Mouse (Mus musculus) gastrocnemius, adult 18-20 months (tissue): Measurements from ENCODE around the gene Nacad. TPM values are rescaled to one million over a fixed set of nuclear protein-coding genes. Genes with fewer than 3 reads are reported as not detected.
"Not testable (repeated sequence)": the region's sequence is repeated elsewhere in the genome, so short reads cannot be mapped to it uniquely, and the experiment has no call there.

Experiments
- DNase-seq: peaks from one replicate; pipeline ENCODE4 v3.0.0; 2021; ENCODE audit warnings: low spot score
- long read RNA-seq, 2 experiments: library from polyadenylated mRNA; stranded (forward); transcript quantifications; one replicate each; pipeline ENCODE4 v2.0.0; 2021
- total RNA-seq, 2 experiments: library from RNA; stranded (reverse); gene quantifications; 2 replicates each; pipeline ENCODE4 v1.2.3; 2021

Nacad gene
- total RNA-seq = under 1 TPM; 0.74 to 0.87 TPM
- long read RNA-seq, experiment 1 = 0 reads
- long read RNA-seq, experiment 2 = 0 reads

DNA sequence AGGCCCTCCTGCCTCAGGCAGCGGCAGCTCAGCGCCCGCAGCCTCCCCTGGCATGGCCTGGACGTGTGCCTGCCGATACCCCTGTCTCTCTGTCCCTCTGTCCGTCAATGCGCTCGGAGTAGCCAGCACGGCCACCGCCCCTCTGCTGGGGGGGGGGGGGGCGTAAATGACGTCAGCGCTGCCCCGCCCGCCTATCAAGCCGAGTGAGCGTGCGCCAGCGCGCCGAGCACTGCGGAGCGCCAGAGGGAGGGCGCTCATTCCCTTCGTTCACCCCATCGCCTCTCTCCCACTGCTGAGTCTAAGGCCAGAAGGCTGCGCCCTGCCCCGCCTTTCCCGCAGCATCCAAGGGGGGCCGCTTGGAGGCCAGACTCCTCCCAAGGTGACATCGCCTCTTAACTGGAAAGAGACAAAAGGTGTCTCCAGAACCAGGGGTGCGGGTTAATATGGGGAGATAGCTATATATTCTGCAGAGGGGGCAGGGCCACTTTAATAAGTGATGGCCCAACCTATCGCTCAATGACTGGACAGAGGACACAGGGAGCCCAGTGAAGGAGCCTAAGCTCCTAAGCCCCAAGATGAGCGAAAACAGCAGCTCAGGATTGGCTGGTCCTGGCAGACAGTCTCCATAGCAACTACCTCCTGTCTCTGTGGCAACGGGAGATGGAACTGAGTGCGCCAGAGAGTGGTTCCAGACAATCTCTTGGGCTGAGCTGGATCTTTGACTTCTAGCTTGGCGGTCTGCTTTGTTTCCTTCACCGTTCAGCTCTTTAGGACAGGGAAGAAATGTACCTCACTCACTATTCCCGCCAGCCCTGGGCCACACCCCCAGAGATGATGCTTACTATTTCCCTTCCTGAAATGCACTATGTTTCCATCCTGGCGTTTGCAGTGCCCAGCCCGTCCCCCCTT is at the start of gene Nacad:
Gene Nacad, minus strand, starts transcription at position 563 of the 909 bp plus-strand sequence.
- no peak for DNase-seq

DNA sequence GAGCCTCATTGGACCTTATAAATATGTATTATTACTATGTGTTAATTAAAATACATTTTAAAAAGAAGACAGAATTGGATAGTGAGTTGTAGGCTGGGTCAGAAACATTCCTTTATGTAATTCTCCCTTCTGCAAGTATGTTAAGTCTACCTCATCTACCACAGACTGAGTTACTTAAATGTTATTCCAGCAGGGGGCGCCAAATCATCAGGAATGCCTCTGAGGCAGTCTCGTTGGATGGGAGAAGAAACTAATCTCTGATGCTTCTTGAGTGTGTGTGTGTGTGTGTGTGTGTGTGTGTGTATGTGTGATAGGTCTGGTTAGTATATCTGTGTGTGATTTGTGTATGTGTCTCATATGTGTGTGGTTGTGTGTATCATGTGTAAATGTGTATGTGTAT is 49.0 kb upstream of the Nacad start:
- DNase-seq = peak; percentile 79

- not testable (repeated sequence) for DNase-seq
Measured at GRCm38 (mm10) chr11:6652978-6653377, 47.1 kb upstream of the Nacad start.

DNA sequence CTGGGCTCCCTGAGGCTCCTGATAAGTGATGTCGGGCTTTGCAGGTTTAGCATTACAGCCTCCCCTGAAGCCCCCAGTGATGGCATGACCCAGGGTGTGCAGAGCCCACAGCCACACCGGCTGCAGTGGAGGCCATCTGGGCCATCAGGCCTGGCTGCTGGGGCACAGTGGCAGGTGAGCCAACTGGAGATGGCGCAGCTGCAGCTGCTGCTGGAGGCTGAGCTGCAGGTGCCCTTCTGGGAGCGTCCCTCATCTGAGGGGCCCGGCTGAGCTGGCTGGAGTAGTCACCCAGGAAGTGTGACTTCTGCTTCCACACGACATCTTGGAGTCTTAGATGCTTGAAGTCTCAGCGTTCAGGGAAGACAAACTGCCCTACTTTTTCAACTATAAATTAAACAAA is 44.7 kb upstream of the Nacad start:
- DNase-seq = no peak

DNA sequence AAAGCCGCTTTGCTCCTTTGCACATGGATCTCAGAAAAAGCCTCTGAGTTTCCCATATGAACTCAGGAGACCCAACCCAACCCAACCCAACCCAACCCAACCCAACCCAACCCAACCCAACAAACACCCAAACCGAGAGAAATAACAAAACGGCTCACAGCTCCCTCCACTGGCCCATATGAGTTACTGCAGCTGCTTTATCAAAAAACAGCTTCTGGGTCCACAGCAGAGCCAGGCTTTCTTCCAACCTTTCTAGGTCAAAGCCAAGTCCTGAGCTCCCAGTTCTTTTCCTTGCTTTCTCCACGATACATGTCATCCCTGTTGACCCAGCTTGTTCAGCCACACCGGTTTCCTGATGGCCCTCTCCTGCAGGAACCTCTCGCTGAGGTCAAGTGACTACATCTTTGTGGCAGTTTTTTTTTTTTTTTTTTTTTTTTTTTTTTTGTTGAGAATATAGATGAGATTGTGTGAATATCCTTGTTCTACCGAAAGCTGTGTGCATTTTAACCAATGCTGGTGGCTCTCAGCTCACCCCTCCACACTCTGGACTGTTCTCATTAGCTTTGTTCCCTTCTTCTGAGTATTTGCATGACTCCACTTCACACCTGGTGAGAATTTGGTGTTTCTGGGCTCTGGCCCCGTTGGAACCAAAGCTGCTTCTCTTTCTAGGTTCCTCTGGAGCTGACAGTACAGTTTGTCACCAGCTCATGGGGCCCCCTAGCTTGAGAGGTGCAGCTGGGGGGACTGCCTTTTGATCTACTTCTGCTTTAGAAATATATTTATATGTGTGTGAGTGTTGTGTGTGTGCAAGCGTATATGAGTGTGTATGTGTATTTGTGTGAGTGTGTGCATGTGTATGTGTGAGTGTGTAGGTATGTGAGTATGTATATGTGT is 42.2 kb upstream of the Nacad start:
- no peak for DNase-seq

- no peak for DNase-seq
Measured at GRCm38 (mm10) chr11:6644566-6644965, 38.7 kb upstream of the Nacad start.

- no peak for DNase-seq
Measured at GRCm38 (mm10) chr11:6639072-6639471, 33.2 kb upstream of the Nacad start.

DNA sequence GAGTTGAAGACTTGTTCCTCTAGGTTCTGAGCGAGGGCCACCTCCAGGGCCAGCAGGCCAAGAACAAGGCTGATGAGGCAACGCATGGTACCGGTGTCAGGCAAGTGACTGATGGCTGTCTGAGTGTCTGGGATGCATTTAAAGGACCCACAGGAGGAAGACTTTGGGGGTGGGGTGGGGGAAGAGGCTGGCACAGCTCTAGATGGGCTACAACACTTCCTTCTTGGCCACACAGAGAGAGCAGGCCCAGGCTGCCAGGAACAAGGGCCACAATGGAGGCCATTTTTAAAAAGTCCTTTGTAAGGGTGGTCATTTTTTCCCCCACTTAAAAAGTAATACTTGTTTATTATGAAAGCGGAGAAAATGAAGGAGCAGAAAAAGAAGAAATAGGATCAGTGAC is 32.7 kb upstream of the Nacad start, which contains the start of gene Wap:
Gene Wap, minus strand, starts transcription at position 101 of the 400 bp plus-strand sequence.
- DNase-seq = no peak

DNA sequence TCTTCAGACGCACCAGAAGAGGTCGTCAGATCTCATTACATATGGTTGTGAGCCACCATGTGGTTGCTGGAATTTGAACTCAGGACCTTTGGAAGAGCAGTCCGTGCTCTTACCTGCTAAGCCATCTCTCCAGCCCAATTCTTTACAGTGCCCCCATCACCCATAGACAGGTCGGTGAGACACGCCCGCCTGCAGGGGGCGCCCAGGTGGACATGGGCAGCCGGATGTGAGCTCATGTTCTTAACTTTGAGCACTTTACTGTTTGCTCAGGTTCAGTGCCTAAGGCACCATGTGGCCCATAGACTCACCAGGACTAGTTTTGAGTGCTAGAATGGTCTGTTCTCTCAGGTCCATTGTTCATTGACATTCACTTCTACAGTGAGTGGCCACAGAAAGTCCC is 30.3 kb upstream of the Nacad start:
- DNase-seq = no peak

DNA sequence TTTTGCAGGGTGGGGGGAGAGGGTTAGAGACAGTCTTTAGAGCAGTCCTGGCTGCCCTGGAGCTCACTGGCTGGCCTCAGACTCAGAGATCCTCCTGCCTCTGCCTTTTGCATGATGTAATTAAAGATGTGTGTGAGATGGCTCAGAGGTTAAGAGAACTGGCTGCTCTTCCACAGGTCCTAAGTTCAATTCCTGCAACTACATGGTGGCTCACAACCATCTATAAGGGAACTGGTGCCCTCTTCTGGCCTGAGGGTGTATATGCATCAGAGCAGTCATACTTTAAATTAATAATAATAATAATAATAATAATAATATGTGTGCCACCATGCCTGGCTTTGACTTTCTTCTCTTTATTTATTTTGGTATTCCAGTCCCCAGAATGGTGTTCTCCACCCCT is 23.8 kb upstream of the Nacad start:
- DNase-seq = no peak

GRCm38 (mm10) chr11:6628568-6628967 is 22.7 kb upstream of the Nacad start:
- DNase-seq = no peak

- DNase-seq = no peak
Measured at GRCm38 (mm10) chr11:6627731-6628130, 21.9 kb upstream of the Nacad start.

DNA sequence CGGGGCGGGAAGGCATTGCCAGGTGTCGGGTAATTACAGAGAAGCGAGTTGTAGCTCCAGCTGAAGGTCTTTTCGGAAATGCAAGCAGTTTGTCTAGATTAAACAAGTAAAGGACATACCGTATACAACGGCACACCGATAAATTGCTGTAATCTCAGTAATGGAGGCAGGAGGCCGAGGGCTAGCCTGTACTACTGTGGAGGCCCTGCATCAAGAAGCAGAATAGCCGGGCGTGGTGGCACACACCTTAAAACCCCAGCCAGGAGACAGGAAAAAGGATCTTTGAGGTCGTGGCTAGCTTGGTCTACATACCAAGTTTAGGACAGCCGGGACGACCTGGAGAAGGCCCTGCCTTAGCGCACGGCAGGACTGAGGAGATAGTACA is 20.5 kb upstream of the Nacad start:
- no peak for DNase-seq

DNA sequence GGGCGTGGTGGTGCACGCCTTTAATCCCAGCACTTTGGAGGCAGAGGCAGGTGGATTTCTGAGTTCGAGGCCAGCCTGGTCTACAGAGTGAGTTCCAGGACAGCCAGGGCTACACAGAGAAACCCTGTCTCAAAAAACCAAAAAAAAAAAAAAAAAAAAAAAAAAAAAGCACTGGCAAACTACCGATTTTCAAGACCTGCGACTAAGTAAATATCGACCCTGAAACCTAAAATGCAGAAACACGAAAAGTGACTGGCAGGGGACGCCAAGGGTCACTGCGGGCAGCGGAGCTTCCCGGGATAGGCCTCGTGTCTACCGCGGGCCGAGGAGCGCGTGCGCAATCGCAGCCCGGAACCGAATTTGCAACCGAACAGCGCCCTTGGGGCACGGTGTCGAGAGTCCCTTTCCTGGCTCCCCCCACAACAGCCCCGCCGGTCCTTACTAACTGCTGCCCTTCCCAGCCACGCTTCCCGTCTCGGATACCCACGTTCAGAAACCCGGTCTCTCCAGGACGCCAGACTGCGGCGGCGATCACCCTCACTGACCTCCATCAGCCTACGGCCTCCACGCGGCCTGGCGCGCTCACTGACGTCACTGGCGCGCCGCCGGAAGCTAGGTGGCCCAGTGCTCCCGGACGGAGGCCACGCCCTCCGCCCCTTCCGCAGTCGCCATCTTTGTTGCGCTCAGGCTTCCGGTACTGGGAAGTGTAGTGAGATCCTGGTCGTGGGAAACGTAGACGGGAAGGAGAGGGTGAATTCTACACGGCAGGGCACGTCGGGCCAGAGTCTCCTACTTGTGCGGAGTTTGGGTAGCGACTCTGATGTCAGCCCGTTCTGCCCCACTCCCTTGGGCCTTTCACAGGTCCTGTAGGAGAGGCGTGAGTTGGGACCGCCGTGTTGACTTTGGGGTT is 19.9 kb upstream of the Nacad start, which contains the start of gene Tbrg4:
Gene Tbrg4, minus strand, starts transcription at position 590 of the 910 bp plus-strand sequence.
- DNase-seq = peak; percentile 90

DNA sequence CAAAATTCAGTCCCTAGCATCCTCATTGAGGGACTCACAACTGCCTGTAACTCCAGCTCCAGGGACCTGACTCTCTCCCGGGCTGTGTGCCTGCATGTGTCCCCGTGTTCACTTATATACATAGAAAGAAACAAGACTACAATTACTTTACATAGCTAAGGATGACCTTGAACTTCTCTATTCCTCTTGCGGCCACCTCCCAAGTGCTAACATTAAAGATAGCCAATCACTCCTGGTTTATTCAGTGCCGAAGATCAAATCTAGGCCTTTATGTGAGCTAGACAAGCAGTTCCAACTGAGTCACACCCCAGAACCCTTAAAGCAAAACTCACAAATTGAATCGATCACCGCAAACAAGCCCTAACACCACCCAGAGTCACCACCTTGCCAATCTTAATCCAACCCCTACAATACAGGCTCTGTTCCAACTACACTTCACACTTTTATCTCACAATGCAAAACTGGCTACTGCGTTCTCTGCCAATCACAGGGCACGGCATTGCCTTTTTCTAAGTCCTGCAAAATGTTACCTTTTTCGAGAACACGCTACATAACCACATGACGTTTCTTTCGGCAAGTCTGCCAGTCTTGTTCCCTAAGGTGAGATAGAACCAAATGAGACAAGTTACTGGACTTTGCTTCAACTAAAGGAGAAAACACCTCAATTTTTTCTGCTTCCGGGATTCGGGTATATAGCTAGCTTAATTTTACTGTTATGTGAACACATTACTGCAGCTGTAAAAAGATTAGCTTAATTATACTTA is 18.9 kb upstream of the Nacad start:
- no peak for DNase-seq

GRCm38 (mm10) chr11:6623704-6624103 is 17.9 kb upstream of the Nacad start:
- DNase-seq = no peak

DNA sequence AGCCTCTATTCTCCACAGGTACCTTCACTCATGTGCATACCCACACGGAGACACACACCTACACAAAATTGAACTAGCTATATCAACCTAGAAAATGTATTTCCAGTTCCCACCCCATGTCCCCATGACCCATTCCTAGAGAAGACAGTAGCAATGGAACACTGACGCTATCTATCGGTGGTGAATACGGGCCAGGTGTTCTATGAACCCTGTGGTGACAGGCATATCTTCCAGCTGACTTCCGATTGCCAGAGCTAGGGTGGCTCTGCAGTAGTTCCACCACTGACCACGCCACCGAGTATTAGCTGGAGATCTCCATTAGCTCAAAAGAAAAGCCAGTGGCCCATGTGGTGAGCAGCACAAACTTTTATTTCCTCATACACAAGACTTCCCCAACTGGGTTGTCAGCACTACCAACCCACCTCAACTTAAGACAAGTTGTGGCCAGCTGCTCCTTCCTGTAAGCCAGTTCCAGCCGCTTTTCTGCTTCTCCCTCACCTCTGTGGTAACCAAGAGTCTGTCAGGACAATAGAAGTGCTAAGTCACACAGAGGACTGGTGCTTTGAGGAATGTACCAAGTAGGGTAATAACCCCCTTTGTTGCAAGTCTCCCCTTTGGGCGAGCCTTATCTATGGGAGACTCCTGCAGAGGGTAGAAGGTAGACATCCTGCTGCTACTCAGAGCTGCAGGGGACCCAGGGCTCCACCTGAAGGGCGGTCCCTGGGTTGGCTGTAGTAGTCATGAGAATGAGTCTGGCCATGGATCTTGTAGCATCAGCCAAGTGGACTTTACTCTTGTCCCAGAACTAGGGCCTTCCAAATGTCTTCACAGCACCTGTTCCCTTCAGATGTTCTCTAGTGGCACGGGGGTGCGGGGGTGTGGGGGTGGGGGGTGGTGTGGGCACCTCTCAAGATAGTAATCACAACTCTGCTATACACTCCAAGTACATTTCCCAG is 9.7 kb upstream of the Nacad start:
- DNase-seq = no peak

- no peak for DNase-seq
Measured at GRCm38 (mm10) chr11:6605021-6605481, 802 bp downstream of the Nacad start.

- no peak for DNase-seq
Measured at GRCm38 (mm10) chr11:6604604-6604936, 1.3 kb downstream of the Nacad start.
